Mouse (Mus musculus) E14TG2a.4 (cell line): ENCODE results near the gene Efcab11.

Experiments used
- H3K27me3 ChIP-seq: 2 replicates; pipeline ENCODE4 v1.6.1; 2014; ENCODE audit warnings: low read length, control low read depth; ENCODE audit not compliant: insufficient read depth
- H3K36me3 ChIP-seq: 2 replicates; pipeline ENCODE4 v1.6.1; 2014; ENCODE audit warnings: low read length, control low read depth; ENCODE audit not compliant: insufficient read depth
- H3K4me1 ChIP-seq: replicated peaks from 2 replicates; pipeline ENCODE4 v1.6.1; 2014; ENCODE audit warnings: low read depth, low read length, control low read depth
- H3K4me3 ChIP-seq: replicated peaks from 2 replicates; pipeline ENCODE4 v1.5.1; 2014; ENCODE audit warnings: mild to moderate bottlenecking, low read length
- H3K9me3 ChIP-seq: 2 replicates; pipeline ENCODE4 v1.6.1; 2014; ENCODE audit warnings: low read length, control low read depth
- CTCF ChIP-seq: conservative IDR thresholded peaks from 2 replicates; pipeline ENCODE4 v1.5.1; 2014; ENCODE audit warnings: low read length
- NANOG ChIP-seq: IDR thresholded peaks from 2 replicates; pipeline ENCODE4 v1.6.1; 2014; ENCODE audit warnings: borderline replicate concordance, low read length, mixed read lengths
- POU5F1 ChIP-seq: IDR thresholded peaks from 2 replicates; pipeline ENCODE4 v1.6.1; 2014; ENCODE audit warnings: low read length, borderline replicate concordance

Efcab11 gene

DNA sequence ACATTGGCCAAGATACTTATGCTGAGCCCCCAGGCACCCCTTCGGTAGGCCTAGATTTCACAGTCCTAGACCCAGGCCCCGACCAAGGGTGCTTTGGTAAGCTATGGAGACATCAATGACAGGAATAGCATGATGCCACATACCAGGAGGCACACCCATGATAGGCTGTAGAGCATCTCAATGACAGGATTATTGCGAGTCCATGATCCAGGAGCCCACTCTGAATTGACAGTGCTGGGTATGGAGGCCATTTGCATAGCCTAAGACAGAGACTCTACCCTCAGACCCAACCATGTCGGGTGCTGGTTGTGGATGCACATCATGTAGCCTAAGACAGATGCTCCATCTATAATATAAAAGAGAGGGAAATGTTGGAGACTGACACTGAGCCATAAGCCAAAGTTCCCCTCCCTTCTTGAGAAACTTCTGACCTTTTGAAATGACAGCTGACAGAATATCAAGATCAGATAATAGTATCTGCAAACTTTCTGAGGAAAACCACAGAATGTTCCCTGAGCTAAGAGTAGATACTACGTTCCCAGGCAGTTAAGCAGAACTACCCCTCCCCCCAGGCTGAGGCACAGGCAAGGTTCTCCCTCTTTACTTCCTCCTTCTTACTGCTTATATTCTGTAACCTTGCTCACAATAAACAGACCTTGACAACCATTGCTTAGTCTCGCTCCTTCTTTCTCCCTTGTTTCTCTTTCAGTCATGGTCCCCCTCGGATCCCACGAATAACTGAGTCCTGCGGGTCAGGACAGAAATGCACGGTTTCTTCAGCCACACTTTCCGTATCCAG, 237.5 kb downstream of the Efcab11 start:
- peaks cover 24% of the 10 kb centered on the region for H3K27me3 ChIP-seq
- peaks cover 35% of the 10 kb centered on the region for H3K9me3 ChIP-seq
- no peaks in the 10 kb centered on the region for H3K36me3 ChIP-seq
- no peaks in the 10 kb centered on the region for H3K4me1 ChIP-seq
- no peak for TF ChIP-seq CTCF
- no peak for TF ChIP-seq POU5F1
- TF ChIP-seq NANOG = no peak
- H3K4me3 ChIP-seq = no peak overlapping the region

DNA sequence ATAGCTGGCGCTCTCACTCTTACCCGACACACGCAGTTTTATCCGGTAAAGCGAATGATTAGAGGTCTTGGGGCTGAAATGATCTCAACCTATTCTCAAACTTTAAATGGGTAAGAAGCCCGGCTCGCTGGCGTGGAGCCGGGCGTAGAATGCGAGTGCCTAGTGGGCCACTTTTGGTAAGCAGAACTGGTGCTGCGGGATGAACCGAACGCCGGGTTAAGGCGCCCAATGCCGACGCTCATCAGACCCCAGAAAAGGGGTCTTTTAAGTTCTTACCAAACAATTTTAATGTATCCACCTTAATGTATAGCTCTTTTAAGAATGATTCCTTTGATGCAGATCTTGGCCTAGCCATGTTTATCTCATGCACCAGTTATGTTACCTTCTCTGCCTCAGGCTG, 238.8 kb downstream of the Efcab11 start:
- Histone ChIP-seq H3K4me3 (peak overlapping the region; percentile 53), H3K9me3 (peaks cover 35% of the 10 kb centered on the region), H3K36me3 (no peaks in the 10 kb centered on the region), H3K4me1 (peaks cover 7% of the 10 kb centered on the region), H3K27me3 (peaks cover 24% of the 10 kb centered on the region)
- no peak for TF ChIP-seq POU5F1
- TF ChIP-seq CTCF = no peak
- TF ChIP-seq NANOG = no peak

DNA sequence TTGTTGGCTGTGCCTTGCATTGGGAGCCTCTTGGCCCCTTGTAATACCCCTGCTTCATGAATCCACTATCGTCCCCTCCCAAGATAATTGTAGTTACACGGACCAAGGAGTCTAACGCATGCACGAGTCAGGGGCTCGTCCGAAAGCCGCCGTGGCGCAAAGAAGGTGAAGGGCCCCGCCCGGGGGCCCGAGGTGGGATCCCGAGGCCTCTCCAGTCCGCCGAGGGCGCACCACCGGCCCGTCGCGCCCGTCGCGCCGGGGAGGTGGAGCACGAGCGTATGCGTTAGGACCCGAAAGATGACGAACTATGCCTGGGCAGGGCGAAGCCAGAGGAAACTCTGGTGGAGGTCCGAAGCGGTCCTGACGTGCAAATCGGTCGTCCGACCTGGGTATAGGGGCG, 239.3 kb downstream of the Efcab11 start:
- H3K36me3 ChIP-seq = no peaks in the 10 kb centered on the region
- H3K4me3 ChIP-seq = peak overlapping the region; percentile 53
- peaks cover 35% of the 10 kb centered on the region for H3K9me3 ChIP-seq
- TF ChIP-seq CTCF = no peak
- TF ChIP-seq NANOG = no peak
- TF ChIP-seq POU5F1 = no peak
- peaks cover 11% of the 10 kb centered on the region for H3K4me1 ChIP-seq
- peaks cover 24% of the 10 kb centered on the region for H3K27me3 ChIP-seq
